Mouse (Mus musculus) stomach, embryonic 15.5 days (tissue): ENCODE results near the gene Msx2. TPM values are rescaled to one million over a fixed set of nuclear protein-coding genes. Genes with fewer than 3 reads are reported as not detected.

Source experiments
- ATAC-seq: fragments of 200-750 bp; cut with Nextera tagmentation; 2 replicates; pipeline ENCODE4 v1.8.0; 2017; ENCODE audit warnings: low read depth, moderate number of reproducible peaks, moderate TSS enrichment; ENCODE audit not compliant: insufficient read depth, low FRiP score
- H3K27ac ChIP-seq: fragments of 300-500 bp; sonication (generic); 2 replicates; pipeline ENCODE4 v1.5.1; 2015; ENCODE audit warnings: mild to moderate bottlenecking, inconsistent platforms
- H3K27me3 ChIP-seq: fragments of 300-500 bp; sonication (generic); replicated peaks from 2 replicates; pipeline ENCODE4 v1.6.1; 2015; ENCODE audit warnings: inconsistent platforms
- H3K36me3 ChIP-seq: fragments of 300-500 bp; sonication (generic); 2 replicates; pipeline ENCODE4 v1.6.1; 2015; ENCODE audit warnings: inconsistent platforms
- H3K4me1 ChIP-seq: fragments of 300-500 bp; sonication (generic); 2 replicates; pipeline ENCODE4 v1.6.1; 2015; ENCODE audit warnings: inconsistent platforms
- H3K4me2 ChIP-seq: fragments of 300-500 bp; sonication (generic); 2 replicates; pipeline ENCODE4 v1.6.1; 2015; ENCODE audit warnings: mild to moderate bottlenecking, inconsistent platforms
- H3K4me3 ChIP-seq: fragments of 300-500 bp; sonication (generic); replicated peaks from 2 replicates; pipeline ENCODE4 v1.5.1; 2015; ENCODE audit warnings: inconsistent platforms
- H3K9ac ChIP-seq: fragments of 300-500 bp; sonication (generic); 2 replicates; pipeline ENCODE4 v1.6.1; 2015; ENCODE audit warnings: inconsistent platforms
- H3K9me3 ChIP-seq: fragments of 300-500 bp; sonication (generic); 2 replicates; pipeline ENCODE4 v1.6.1; 2016; ENCODE audit warnings: inconsistent platforms
- WGBS: fragments of 180-500 bp; shearing (Covaris S2); methylation state at CpG from one replicate; pipeline ENCODE4 v1.1.7; 2015; 5-methylcytosine and 5-hydroxymethylcytosine counted together
- polyA plus RNA-seq: library from polyadenylated mRNA; unstranded; fragments of >200 nt; fragmentation: Nextera tagmentation; extraction: Ambion mirVana; gene quantifications from 2 replicates; pipeline ENCODE4 v1.2.1, GENCODE M21; 2015

Msx2 gene
- polyA plus RNA-seq, 1 experiment from 2014 or later: 1.7 TPM

DNA sequence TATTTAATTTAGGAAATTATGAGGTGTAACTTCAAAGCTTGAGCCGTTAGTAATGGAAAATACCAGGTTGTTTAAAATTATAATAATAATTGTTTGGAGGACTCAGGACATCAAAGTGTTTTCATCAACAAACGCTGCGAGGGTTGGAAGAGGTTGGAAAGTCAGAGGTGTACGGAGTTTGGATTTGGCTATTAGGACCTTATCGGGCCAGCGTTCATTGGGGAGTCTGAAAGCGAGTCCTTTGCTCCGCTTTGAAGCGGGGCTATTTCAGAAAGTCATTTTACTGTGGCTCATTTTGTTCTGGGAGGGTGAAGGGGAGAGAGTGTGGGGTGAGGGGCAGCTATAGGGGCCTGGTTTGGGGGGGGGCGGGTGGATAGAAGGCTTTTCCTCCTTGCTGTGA, 8.9 kb downstream of the Msx2 start:
- no peak overlapping the region for H3K4me3 ChIP-seq
- no peaks in the 10 kb centered on the region for H3K9me3 ChIP-seq
- no peak overlapping the region for H3K4me2 ChIP-seq
- ATAC-seq: no peak
- peaks cover 79% of the 10 kb centered on the region for H3K27me3 ChIP-seq
- peaks cover 7% of the 10 kb centered on the region; the same call in 1 of the 2 replicates for H3K4me1 ChIP-seq
- 13% methylated on average over 10 of the region's 10 CpGs for WGBS
- H3K36me3 ChIP-seq: no peaks in the 10 kb centered on the region
- no peak overlapping the region for H3K27ac ChIP-seq
- H3K9ac ChIP-seq: no peak overlapping the region

DNA sequence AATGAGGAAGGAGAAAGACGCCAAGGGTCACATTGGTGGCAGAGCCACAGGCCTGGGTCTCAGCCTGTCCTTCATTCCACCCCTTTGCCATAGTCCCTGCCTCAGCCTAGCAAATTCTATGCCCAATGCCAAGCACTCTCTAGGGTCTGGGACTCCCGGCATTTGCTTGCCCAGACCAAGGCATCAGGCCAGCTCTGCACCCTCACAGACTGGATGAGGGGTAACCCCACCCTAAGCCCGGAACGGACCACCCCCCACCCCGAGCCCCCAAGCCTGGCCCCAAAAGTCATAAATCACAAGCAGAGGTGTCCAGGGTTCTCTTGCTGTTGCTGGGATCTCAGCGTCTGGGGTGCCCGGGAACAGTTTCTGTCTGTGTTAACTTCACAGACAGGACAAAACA, 9.8 kb downstream of the Msx2 start:
- peaks cover 72% of the 10 kb centered on the region for H3K27me3 ChIP-seq
- no peak overlapping the region for H3K9ac ChIP-seq
- no peaks in the 10 kb centered on the region for H3K36me3 ChIP-seq
- no peak overlapping the region for H3K27ac ChIP-seq
- no peaks in the 10 kb centered on the region for H3K9me3 ChIP-seq
- no peak overlapping the region for H3K4me3 ChIP-seq
- no peak for ATAC-seq
- peak overlapping the region; percentile 56; the same call in 1 of the 2 replicates for H3K4me2 ChIP-seq
- peaks cover 7% of the 10 kb centered on the region; the same call in 1 of the 2 replicates for H3K4me1 ChIP-seq
- 2% methylated on average over 7 of the region's 7 CpGs for WGBS

DNA sequence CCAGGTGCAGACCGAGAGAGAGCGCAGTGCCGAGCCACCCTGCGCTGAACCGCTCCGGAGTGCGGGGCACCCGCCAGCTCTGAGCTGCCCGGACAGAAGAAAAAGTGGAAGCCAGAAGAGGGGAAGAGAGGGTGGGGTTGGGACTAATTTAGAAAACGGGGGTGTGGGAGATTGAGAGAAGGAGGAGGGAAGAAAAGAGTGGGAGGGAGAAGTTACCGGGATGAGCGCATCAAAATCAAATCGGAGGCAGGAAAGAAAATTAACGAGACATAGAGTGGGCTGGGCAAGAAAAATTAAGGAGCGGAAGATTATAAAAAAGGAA, 10.3 kb downstream of the Msx2 start:
- Histone ChIP-seq H3K27me3 (peaks cover 69% of the 10 kb centered on the region), H3K27ac (no peak overlapping the region), H3K4me2 (peak overlapping the region; percentile 56), H3K36me3 (no peaks in the 10 kb centered on the region), H3K9ac (no peak overlapping the region), H3K9me3 (no peaks in the 10 kb centered on the region), H3K4me3 (peak overlapping the region; percentile 30), H3K4me1 (peaks cover 7% of the 10 kb centered on the region; the same call in 1 of the 2 replicates)
- ATAC-seq: no peak
- 2% methylated on average over 15 of the region's 15 CpGs for WGBS

DNA sequence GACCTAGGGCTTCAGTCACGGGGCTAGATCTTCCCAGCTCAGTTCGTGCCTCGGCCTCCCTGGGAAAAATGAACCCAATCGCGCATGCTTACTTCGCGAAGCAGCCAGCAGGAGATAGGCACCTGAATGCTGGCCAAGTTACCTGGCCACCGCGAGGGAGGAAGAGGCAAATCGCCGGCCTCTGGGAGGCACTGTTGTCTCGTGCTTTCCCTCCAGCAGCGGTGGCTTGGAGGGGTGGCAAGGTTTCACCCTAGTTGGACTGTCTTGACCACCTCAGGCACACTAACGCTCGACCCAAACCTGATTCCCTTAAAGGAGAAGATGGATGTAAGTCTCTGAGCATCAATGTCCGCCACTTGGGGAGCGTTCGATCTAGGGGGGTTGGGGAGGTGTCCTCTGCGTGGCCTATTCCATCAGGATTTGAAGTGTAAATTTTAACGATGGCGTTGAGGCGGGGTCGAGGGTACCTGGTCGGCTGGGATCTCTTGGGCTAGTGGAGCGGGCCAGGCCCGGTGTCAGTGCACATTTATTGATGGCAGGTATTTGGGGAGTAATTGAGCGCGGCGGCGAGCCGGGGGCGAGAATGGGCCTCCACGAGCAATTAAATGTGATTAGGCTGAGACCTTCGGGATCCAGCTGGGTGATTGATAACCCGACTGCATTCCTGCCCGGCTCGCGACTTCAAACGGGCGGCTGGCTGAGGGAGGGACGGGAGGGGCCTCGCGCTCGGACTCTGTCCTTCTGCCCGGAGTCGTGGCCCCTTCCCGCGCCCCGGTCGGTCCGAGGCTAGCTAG, 10.8 kb downstream of the Msx2 start:
- H3K27ac ChIP-seq: no peak overlapping the region
- H3K9ac ChIP-seq: no peak overlapping the region
- peaks cover 69% of the 10 kb centered on the region for H3K27me3 ChIP-seq
- no peak for ATAC-seq
- H3K4me2 ChIP-seq: peak overlapping the region; percentile 56
- H3K4me1 ChIP-seq: peaks cover 7% of the 10 kb centered on the region; the same call in 1 of the 2 replicates
- no peaks in the 10 kb centered on the region for H3K36me3 ChIP-seq
- under 1% methylated on average over 51 of the region's 51 CpGs for WGBS
- H3K9me3 ChIP-seq: no peaks in the 10 kb centered on the region
- H3K4me3 ChIP-seq: peak overlapping the region; percentile 30

DNA sequence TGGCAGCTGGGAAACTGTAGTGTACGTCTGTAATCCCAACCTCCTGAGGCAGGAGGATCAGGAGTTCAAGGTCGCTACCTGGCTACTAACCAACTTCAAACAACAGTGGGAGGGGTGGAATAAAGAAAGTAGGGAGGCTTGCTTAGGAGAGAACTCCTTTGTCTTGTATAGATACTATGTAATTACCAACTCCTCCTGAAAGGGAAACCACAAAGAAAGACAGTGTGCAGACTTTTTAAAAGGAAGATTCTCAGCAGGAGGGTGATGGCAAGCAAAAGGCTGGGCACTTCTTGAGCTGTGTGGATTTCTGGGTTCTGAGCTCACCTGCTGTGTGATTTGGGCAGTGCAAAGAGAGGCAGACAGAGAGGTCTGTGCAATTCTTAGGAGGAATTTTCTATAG, 11.5 kb downstream of the Msx2 start:
- Histone ChIP-seq H3K4me1 (peaks cover 7% of the 10 kb centered on the region; the same call in 1 of the 2 replicates), H3K27ac (no peak overlapping the region), H3K4me2 (no peak overlapping the region), H3K4me3 (no peak overlapping the region), H3K9ac (no peak overlapping the region), H3K27me3 (peaks cover 67% of the 10 kb centered on the region), H3K36me3 (no peaks in the 10 kb centered on the region), H3K9me3 (no peaks in the 10 kb centered on the region)
- no peak for ATAC-seq
- WGBS: 39% methylated on average over 2 of the region's 2 CpGs

DNA sequence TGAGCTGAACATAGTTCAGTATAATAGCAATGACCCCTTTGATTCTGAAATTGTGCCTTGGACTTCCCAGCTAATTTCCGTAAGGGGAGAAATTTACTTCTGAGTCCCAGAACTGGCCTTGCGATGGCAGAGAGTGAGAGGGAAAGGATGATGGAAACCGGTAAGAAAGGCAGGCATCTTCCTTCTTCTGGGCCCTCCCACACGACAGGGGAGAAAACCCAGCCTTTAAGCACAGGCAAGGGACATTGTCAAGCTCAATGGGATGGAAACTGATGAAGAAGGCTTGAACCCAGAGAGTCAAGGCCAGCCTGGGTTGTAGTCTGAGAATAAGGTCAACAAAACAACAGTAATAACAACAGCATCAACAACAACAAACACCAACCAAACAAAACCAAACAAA, 14.1 kb downstream of the Msx2 start:
- no peak overlapping the region for H3K27ac ChIP-seq
- peaks cover 7% of the 10 kb centered on the region; the same call in 1 of the 2 replicates for H3K4me1 ChIP-seq
- peaks cover 56% of the 10 kb centered on the region for H3K27me3 ChIP-seq
- H3K9me3 ChIP-seq: no peaks in the 10 kb centered on the region
- 66% methylated on average over 4 of the region's 4 CpGs for WGBS
- no peak for ATAC-seq
- H3K4me3 ChIP-seq: no peak overlapping the region
- no peak overlapping the region for H3K4me2 ChIP-seq
- no peak overlapping the region for H3K9ac ChIP-seq
- H3K36me3 ChIP-seq: no peaks in the 10 kb centered on the region

DNA sequence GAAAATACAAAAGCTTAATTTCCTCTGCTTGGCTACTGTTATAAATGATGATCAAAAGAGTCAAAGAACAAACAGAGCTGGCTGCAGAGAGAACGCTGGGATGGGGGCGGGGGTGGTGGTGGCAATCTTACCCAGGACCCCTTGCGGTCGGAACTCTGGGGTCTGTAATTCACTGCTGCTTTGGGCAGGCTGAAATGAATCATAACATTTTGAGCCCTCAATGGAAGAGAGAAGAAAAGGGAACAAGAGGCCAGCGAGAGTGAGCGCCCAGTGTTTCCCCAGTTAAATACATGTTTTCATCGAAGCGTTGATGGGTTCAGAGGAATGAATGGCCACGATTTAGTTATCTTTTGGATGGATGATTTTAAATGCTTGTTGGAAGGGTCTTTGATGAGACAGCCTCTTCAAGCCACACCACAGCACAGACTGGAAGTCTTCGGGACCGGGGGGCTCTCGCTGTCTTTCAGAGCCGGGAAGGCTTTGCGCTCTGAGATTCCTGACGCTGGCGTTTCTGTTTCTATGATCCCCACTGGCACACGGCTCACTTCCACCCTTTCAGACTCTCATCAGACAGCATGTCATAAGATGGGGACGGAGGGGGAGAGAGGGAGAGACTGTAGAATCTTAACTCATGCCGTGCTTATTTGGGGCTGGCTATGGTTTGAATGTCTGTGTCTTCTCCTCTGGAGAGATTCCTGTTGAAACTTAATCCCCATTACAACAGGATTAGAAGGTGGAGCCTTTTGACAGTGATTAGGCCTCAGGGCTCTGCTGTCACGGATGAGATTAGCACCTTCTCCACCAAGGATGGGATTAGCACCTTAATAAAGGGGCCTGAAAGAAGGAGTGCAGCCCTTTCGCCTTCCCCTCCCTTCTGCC, 17.8 kb downstream of the Msx2 start:
- peak overlapping the region; percentile 35 for H3K4me2 ChIP-seq
- no peak overlapping the region for H3K27ac ChIP-seq
- H3K4me3 ChIP-seq: no peak overlapping the region
- WGBS: 14% methylated on average over 21 of the region's 21 CpGs
- H3K36me3 ChIP-seq: no peaks in the 10 kb centered on the region
- H3K4me1 ChIP-seq: no peaks in the 10 kb centered on the region
- no peaks in the 10 kb centered on the region for H3K9me3 ChIP-seq
- ATAC-seq: no peak
- peaks cover 26% of the 10 kb centered on the region; the same call in 1 of the 2 replicates for H3K27me3 ChIP-seq
- H3K9ac ChIP-seq: no peak overlapping the region

DNA sequence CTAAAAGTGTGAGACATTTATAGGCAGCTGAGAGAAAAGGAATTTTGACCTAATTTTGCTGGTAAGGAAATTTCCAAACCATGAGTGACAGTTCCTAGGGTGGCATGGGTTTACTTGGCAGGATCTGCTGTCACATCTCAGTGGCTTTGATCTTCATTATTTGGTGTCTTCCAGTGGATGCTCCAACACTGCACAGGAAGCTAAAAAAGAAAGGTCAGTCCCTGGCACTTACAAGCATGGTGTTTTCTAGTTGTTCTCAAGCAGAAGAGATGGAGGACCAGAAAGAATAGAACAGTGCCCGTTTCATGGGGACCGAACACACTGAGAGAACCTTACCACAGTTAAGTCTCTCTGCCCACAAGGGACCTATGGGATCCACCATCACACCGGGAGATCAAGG, 18.9 kb downstream of the Msx2 start:
- Histone ChIP-seq H3K9ac (no peak overlapping the region), H3K4me1 (no peaks in the 10 kb centered on the region), H3K36me3 (no peaks in the 10 kb centered on the region), H3K27ac (no peak overlapping the region), H3K4me2 (no peak overlapping the region), H3K4me3 (no peak overlapping the region), H3K9me3 (no peaks in the 10 kb centered on the region), H3K27me3 (peaks cover 23% of the 10 kb centered on the region; the same call in 1 of the 2 replicates)
- WGBS: 80% methylated on average over 3 of the region's 3 CpGs
- ATAC-seq: no peak

DNA sequence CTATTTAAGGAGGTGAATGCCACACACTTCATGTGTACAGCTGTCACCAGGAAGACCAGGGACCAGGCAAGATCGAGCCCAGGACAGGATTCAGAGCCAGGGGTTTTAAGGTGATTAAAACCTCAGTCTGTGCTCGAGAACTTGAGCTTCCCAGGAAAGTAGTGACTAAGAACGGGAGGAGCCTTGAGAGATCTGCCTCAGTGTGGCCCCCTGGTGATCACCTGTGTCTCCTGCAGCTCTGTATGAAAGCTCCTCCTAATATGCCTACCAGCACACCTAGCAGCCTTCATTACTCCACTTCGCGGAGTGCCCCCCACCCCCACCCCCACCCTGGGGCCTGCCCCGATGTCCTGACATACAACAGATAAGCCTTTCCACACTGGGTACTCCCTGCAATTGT, 25.3 kb downstream of the Msx2 start:
- no peaks in the 10 kb centered on the region for H3K36me3 ChIP-seq
- no peaks in the 10 kb centered on the region for H3K27me3 ChIP-seq
- WGBS: 21% methylated on average over 6 of the region's 6 CpGs
- H3K9ac ChIP-seq: no peak overlapping the region
- no peaks in the 10 kb centered on the region for H3K4me1 ChIP-seq
- no peak overlapping the region for H3K4me2 ChIP-seq
- H3K9me3 ChIP-seq: no peaks in the 10 kb centered on the region
- no peak overlapping the region for H3K27ac ChIP-seq
- no peak overlapping the region for H3K4me3 ChIP-seq
- ATAC-seq: no peak

DNA sequence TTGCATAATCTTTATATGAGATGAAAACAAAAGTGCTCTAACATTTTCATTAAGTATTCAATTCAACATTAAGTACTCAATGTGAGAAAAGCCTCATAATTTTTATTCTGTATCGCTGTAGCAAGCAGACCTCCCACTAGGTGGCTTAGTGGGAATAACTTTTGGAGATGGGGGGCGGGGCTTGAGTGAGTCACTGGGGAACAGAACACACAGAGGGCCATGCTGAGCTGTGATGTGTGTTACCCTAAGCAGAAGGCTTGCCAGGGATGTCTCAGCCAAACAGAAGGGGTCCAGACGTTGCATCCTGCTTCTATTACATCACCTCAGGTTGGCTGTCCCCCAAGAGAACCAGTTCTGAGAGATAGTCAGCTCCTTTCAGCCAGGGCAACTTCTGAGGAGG, 29.3 kb downstream of the Msx2 start:
- Histone ChIP-seq H3K4me2 (no peak overlapping the region), H3K9me3 (no peaks in the 10 kb centered on the region), H3K4me1 (no peaks in the 10 kb centered on the region), H3K9ac (no peak overlapping the region), H3K4me3 (no peak overlapping the region), H3K27me3 (no peaks in the 10 kb centered on the region), H3K27ac (no peak overlapping the region), H3K36me3 (no peaks in the 10 kb centered on the region)
- WGBS: 23% methylated on average over 3 of the region's 3 CpGs
- ATAC-seq: no peak

DNA sequence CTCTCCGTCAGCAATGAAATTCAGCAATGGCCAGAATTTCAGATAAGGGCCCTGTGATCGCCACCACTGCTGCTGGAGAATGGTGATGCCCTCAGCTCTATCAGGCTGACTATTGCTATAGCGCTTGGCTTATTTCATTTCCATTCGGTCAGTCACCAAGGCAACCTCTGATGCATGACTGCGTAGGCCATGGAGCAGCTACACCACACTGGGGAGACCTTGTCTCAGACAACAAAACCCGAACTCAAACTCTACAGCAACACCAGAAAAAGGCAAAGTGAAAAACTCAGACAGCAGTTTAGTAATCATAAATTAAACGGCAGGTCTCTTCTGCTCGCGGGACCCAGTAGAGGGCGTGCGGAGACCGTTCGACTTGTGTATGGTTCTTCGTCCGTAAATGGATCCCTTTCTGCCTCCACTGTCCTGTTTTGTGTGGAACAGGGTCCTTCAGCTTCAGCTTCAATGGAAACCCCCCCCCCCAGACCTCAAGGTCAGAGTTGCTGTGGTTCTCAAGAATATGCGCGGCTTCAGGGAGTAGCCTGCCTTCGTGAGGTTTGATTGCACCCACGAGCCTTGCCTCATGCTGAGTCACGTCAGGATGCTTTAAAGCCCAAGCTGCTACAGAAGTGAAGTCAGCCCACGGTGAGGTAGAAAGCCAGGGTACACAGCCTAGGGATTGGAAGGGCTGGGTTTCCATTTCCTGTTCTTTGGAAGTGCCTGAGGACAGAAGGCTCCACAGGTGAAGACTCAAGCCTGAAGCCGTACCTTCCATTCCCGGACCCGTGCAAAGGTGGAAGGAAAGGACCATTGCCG, 30.5 kb downstream of the Msx2 start:
- ATAC-seq: no peak
- no peaks in the 10 kb centered on the region for H3K9me3 ChIP-seq
- H3K4me2 ChIP-seq: peak overlapping the region; percentile 43
- H3K27me3 ChIP-seq: no peaks in the 10 kb centered on the region
- H3K27ac ChIP-seq: no peak overlapping the region
- no peak overlapping the region for H3K4me3 ChIP-seq
- no peaks in the 10 kb centered on the region for H3K4me1 ChIP-seq
- no peaks in the 10 kb centered on the region for H3K36me3 ChIP-seq
- H3K9ac ChIP-seq: no peak overlapping the region
- WGBS: 35% methylated on average over 25 of the region's 25 CpGs
